Mouse (Mus musculus): ENCODE measurements around the gene Ttc9b.
"Not testable (repeated sequence)": the region's sequence is repeated elsewhere in the genome, so short reads cannot be mapped to it uniquely, and the experiment has no call there.

Ttc9b gene

DNA sequence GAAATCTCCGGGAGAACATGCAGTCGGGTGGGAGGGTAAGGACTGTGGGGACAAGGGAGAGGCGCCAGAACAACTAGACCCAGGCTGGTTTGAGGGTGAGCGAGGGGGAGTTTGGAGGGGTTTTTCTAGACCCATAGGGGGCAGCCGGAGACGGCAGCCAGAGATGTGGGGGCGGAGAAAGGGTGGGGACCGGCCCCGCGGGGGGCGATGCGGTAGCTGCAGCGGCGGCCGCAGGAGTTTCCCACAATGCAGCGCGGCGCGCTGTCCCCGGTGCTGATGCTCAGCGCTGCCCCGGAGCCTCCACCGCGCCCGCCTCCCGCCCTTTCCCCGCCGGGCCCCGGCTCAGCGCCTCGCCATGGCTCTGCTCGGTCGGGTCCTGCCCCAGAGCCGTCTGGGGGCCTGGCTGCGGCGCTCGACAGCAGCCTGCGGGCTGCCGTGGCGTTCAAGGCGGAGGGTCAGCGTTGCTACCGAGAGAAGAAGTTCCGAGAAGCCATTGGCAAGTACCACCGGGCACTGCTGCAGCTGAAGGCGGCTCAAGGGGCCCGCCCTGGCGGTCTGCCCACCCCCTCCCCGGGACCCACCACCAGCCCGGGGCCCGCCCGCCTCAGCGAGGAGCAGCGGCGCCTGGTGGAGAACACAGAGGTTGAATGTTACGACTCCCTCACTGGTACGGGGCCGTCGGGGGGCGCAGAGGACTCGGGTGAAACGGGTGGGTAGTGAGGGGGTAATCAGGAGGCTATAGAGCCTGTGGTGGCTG is at the start of gene Ttc9b:
Gene Ttc9b (plus strand): TSS at position 235 of the 757 bp plus-strand sequence.
- DNase-seq (ENCODE audit: low spot score), result no peak

DNA sequence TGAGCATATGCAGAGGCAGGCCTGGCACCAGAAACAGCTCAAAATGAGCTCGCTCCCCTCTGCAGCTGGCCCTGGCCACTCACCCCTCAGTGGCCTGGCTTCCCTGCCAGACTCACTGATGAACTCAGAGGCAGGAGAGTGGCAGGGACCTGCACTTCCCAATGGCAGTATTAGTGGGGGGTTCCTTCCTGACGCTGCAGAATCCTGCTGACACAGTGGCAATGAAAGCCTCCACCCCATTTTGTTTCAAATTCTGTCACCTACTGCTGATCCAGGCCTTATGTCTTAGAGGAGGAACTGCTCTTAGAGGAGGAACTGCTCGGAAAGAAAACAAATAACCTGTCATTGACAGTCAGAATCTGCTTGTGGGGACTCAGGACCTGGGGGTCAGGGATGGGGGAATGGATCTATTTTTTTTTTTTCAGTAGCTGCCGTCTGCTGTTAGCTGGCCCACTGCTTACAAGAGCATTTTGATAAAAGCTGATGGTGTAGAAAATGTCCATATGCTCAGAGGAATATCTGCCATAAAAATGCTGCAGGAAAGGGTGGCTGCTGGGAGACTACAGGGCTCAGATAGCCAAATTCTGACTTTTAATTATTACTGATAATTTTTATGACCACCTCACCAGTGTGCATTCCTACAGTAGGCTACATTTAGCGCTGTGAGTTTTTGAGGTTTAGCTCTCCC is 48.9 kb upstream of the Ttc9b start:
- no peak for DNase-seq (ENCODE audit: low spot score)

DNA sequence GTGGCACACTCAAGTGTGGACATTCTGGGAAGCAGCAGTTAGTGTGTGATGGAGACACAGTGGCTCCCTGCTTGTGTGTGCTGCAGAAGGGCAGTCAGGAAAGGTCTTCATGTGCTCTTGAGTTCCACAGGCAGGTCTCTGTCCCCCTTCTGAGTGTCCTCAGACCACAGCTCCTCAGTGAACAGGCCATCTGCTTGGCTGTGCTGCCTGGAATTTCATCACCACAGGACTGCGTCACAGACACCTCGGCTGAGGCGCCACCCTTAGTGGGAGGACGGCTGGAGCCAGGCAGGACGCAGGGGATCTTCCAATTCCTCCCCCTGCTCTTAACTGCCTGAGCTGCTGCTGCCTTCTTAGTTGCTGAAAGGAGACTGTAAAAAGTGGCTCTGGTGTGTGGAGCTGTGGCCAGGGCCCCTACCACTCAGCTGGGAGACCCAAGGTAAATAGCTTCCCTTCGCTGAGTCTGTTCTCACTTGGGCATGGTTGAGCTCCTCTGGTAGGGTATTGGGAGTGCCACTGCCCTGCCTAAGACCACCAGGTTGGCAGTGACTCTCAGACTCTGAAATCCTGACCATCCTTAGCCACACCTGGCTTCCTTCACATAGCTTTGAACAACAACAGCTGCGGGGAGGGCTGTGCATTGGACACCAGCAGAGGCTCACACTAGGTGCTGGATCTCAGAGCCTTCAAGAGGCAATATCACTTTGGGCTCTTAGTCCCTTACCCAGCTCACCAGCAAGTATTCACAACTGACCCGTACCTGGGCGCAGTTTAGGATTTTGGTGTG is 48.0 kb upstream of the Ttc9b start:
- DNase-seq (ENCODE audit: low spot score), result peak; percentile 34

DNA sequence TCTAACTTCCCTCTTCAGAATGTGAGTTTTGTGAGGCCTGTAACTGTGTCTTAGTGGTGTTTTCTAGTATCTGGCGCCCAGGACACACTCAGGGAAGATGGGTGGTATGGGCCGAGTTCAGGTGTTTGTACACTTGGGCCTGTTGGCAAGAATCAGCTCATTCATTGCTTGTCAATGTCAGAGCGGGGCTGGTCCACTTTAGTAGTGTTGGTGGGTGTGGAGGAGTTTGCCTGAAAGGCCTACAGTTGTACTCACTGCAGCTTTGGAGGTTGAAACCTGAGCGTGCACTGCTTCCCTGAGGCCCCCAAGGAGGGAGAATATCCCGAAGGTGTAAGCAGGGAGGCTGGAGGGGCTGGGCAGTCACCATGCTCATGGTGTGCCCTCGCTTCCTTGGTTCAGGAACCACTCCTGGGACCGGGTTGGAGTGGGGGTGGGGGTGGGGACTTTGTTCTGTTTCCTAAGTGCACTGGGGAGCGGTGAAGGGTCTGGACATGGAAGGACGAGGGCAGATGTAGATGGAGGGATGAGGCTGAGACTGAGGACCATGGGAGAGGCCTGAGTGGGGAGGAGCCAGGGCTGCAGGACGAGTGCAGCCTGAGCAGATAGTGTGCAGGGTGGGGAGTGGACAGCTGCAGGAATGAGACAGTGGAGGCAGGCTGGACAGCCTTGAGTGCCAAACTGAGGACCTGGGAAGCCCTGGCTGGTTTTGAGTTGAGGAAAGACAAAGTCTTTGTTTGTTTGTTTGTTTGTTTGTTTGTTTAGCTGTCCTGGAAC is 47.0 kb upstream of the Ttc9b start:
- no peak for DNase-seq (ENCODE audit: low spot score)

DNA sequence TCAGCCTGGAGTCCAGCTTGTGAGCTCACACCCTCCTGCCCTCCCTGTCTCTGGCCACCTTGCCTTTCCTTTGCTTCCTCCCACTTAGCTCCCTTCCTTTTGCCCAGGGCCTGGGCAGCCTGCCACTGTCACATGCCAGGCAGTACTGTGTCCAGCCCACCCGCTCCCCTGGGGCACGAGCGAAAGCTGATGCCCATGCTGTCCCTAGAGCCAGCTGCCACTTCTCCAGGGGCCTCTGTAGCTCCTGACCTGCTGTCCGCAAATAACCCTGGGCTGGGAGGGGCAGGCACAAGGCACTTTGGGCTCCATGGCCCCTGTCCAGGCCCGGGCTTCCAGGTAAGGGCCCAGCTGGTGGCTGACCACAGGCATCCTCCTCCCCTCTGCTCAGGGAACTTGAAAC is 46.1 kb upstream of the Ttc9b start:
- DNase-seq (ENCODE audit: low spot score), result peak; percentile 72

DNA sequence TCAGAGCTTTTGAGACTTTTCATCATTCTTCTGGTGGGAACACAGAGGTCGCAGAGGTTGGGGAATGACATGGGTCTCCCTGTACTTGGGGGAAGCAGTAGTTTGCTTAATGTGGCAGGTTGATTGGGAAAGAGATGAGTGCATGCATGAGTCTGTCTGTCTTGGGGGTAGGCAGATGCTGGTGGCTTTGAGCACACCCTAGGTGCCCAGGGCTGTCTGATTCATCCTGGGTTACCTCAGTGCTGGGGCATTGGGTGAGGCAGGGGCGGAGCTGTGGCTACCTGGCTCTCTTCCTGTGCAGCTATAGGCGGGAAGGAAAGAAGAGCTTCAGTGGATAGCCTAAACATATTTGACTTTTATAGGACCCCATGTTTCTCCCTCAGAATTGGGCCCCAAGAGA is 45.6 kb upstream of the Ttc9b start:
- no peak for DNase-seq (ENCODE audit: low spot score)

DNA sequence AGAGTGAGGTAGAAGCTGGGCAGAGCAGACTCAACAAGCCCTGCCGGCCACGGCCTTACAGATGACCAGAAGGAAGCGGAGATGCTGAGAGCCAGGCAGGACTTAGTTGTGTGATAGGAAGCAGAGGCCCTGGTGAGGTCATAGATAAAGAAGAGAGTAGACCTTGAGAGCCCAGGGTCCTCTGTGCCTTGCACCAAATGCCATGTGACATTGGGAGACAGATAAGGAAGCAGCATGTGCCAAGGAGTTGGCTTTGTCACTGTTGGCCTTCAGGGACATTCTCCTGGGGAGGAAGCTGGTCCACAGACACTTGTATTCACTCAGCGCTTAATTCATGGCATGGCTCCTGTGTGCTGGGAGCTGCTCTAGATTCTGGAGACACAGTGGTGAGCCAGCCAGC is 44.4 kb upstream of the Ttc9b start:
- DNase-seq (ENCODE audit: low spot score), result no peak

DNA sequence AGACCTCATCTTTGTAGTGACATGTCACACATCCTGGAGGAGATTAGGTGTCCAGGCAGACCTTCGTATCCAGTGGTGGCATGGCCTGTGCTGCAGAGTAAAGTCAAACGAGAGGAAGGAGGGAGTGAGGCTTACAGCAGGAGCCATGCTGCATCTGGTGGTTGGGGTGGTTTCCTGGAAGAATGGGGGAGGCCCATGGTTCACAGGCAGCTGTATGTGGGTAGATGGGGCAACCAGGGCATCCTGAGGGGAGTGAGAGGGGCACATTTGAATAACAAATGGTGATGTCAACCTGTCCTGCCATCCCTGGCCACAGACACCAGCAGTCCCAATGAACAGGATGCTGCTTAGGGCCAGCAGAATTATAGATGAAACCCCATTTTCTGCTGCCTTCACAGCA is 44.0 kb upstream of the Ttc9b start:
- no peak for DNase-seq (ENCODE audit: low spot score)

DNA sequence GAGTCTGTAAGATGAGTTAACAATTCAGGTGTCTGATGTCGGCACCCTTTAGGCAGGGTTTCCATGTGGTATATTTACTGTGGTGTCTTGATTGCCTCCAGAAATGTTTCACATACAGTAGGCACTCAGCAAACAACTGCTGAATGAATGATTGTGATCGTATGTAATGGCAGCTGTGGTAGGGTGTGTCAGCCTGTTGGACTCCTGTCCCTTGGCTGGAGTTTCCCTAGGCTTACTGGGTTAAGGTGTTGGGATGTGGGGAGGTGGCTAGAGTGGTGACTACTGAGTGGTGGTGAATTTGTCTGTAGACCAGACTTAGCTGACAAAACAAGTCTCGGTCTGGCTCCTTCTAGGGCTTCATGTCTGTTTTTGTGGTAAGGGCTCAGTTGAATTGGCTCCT is 43.3 kb upstream of the Ttc9b start:
- no peak for DNase-seq (ENCODE audit: low spot score)

DNA sequence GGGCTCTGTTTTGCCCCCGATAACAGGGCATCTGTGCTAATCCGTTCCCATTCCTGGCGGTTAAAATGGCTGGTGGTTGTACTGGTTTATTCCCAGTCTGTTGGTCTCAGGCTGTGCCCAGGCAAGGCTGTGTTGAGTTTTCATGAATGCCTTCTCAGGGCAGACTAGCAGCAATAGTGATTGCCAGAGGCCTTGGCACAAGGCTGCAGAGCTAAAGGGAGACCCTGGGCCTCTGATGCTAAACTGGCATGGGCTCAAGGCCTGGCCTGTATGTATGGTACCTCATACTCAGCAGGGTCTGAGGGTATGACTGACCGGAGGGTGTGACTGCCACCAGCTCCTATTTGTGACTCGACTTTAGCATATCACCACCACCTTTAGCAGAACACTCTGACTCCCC is 42.8 kb upstream of the Ttc9b start:
- no peak for DNase-seq (ENCODE audit: low spot score)

DNA sequence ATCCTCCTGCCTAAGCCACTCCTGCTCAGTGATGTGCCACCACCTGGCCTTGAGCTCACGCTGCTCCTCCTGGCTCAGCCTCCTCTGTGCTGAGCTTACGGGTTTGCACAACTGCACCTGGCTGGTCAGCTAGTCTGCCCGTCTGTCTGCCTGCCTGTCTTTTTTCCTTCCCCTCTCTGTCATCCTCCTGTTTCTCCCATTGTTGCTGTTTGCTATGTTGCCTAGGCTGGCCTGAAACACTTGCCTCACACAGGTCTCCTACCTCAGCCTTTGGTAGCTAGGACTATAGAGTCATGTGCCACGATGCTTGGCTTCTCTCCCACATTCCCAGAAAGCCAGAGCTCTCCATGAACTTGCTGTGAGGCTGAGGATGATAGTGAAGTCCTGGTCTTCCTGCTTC is 40.8 kb upstream of the Ttc9b start:
- no peak for DNase-seq (ENCODE audit: low spot score)

DNA sequence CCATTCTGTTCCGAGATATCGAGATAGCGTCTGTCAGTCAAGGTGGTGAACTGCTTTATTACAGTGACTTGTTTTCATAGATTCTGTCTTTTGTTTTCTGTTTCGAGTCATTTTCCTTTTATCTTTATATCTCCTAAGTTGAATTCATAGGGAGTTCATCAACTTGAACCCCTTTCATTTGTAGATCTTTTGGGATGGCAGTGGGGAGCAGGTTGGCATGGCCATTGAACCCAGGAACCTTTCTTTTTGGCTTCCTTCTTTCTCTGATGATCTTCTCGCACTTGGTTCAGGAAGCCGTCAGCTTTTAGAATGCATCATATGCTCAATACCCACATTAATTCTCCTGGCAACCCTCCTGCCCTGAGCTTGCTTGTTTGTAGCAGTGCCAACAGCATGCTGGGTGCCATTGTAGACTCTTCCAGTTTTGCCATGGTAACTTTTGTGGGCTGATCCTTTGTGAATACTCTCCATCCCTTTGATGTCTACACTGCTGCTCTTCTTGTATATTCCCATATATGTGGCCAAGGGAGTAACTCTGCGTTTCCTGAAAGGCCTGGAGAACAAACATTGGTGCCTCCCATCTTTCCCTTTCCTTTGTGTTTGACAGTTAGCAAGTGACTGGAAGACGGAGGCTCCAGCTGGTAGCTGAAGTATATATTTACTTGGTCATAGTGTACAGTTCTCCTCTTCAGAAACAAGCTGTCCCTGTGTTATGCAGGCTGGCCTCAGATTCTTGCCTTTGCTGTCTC is 39.8 kb upstream of the Ttc9b start:
- no peak for DNase-seq (ENCODE audit: low spot score)

DNA sequence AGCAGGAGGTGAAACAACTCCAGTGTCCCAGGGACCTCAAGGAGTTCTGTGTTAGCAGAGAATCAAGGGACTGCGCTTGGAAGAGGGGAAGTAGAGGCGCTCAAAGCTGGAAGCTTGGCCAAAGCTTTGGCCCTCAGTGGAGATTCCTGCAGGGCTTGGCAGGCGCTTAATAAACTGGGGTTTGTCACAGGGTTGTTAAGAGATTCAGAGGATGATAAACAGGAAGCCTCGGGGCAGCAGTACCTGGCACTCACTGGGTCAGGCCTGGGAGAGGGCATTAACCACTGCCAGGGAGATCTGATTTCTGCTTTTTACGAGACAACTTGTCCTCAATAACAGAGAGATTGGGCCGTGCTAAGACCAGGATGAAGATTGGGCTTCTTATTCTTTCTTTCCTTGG is 32.7 kb upstream of the Ttc9b start:
- no peak for DNase-seq (ENCODE audit: low spot score)

DNA sequence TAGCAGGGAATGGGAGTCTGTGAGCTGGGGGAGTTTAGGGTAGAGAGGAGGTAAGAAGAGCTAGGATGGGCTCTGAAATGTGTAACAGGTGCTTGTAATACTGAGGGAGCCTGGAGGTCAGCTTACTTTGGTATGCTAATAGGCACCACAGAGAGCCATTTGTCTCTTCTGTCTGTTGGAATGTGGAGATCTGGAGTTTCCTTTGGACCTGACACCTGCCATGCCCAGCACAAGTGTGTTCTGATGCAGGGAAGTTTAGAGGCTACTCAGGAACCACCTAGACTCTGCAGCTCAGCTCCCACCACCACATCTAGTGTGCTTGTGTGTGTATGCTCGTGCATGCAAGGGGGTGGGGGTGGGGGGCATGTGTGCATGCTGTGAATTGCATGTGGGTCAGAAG is 31.5 kb upstream of the Ttc9b start:
- no peak for DNase-seq (ENCODE audit: low spot score)

DNA sequence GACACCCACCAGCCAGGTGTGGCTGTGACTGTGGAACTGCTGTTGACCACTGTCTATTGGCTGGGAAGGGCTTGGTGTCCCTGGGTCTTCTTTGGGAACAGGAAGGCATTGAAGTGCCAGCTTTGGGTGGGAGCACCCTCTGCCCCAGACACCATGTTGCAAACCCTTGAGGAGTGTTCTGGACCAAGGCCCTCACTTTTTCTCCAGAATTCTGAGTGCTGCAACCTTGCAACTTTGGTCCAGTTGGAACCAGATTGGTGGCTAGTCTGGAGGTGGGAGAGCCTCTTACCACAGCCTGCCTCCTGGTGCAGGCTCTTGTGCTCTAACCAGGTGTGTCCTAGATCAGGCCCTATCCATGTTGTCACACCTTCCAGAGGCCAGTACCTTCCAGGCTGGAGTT is 28.7 kb upstream of the Ttc9b start:
- peak; percentile 78 for DNase-seq (ENCODE audit: low spot score)

DNA sequence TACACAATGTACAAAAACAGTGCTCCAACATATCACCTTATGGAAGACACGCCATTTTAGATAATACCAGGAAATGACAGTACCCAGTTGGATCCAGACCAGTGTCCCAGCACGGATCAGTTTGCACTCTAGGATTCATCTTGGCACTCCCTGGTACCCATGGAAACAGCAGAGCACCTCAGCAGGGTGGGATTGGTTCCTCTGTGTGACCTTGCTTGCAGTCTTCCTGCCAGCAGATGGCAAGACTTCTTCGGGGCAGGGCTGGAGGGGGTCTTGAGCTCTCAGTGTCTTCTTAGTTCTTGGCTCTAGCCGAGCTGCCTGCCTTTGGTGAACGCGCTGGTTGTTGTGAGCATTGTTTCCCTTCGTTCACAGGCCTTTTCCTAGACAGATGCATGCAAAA is 26.0 kb upstream of the Ttc9b start:
- DNase-seq (ENCODE audit: low spot score), result no peak

DNA sequence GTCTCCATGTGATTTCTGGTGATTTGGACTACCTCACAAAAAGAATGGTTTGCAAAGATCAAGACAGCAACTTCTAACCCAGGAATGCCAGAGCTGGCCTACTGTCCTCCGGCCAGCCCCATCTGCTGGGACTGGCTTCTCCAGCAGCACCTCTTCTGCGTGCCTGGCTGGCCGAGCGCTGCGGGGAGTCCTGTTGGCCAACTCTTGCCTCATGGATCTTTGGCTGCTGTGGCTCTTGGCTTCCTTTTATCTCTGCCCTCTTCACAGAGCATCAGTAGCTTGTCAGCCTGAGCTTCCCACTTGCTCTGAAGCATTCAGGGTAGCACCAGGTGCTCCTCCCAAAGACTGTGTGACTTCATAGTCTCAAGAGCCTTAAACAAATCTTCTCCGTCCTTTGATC is 25.5 kb upstream of the Ttc9b start:
- DNase-seq (ENCODE audit: low spot score), result no peak

DNA sequence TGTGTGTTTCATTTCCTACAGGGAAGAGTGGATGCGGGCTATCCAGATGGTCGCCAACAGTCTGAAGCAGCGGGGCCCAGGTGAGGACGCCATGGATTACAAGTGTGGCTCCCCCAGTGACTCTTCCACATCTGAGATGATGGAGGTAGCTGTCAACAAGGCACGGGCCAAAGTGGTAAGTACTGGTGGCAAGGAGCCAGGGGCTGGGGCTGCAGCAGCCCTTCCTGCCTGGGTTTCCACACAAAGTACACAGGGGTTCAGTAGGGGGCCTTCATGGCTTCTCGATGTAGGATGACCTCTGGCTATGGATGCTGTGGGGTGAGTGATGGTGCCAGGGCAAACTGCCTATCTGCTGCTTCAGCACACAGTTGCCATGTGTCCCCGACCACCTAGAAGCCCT is 24.9 kb upstream of the Ttc9b start:
- not testable (repeated sequence) for DNase-seq (ENCODE audit: low spot score)

DNA sequence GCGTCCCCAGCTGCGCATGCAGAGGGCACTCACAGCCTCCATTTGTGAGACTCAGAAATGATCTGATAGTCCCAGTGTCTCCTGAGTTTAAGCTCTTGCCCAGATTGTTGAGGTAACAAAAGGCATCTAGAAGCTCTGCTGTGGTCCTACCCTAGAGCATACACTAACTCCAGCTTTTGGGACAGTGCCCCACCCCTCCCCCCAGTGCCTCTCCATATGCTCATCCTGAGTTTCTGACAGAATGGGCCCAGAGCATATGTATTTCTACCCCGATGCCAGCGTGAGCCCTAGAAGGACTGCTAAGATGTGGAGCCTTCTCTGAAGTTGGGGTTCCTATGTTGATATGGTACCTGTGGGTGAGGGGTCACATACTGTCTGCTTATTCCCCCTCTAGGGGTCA is 22.3 kb upstream of the Ttc9b start:
- no peak for DNase-seq (ENCODE audit: low spot score)

DNA sequence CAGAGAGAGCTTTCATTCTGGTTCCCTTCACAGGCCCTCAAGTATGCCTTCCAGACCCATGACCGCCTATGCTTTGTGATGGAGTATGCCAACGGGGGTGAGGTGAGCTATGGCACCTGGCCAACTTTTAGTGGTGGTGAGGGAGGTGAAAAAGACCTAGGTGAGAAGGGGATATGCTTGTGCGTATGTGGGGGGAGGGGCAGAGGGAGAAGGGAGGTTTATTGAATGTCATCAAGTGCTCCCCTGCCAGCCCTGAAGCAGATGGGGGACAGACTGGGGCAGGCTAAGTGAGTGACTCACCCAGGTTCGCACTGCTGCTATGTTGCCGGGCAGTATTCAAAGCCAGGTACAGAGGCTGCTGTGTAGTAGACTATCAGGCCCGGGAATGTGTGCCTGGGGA is 20.5 kb upstream of the Ttc9b start:
- DNase-seq (ENCODE audit: low spot score), result no peak

DNA sequence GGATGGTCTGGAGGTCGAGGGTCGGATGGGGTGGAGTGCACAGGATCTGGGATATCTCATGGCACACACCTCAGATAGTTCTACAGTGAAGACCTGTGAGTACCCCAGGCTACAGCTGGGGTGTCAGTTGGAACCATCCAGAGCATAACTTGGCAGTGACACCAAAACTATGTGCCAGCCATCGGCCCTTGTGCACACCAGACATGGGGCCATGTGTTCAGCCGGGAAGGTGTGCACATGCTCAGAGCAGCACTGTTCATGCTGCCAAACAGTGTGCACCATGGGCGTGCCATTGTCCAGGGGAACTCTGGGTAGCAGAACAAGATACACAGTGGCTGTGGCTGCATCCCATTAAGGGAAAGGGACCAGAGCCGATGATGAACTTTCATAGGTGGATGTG is 19.0 kb upstream of the Ttc9b start:
- no peak for DNase-seq (ENCODE audit: low spot score)

DNA sequence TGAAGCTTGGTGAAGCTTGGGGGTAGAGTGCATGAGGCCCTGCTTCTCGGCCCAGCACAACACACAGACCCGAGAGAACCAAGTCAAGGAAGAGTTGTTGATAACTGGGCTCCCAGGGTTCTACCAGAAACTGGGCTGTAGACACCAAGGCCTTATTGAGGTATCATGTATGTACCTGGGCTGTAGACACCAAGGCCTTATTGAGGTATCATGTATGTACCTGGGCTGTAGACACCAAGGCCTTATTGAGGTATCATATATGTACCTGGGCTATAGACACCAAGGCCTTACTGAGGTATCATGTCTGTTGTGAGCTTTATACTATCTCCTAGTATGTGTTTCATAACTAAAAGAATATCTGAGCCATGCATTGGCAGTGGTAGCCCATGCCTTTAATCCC is 18.6 kb upstream of the Ttc9b start:
- not testable (repeated sequence) for DNase-seq (ENCODE audit: low spot score)
